Mouse (Mus musculus): Measurements from ENCODE around the gene C2cd4c.

C2cd4c gene

GRCm38 (mm10) chr10:79579781-79580180 lies 34.0 kb downstream of the C2cd4c start:
- no peak for DNase-seq (ENCODE audit: low spot score in 2 of 2)

- no peak for DNase-seq (ENCODE audit: low spot score in 2 of 2)
Observed at GRCm38 (mm10) chr10:79578891-79579290, 34.9 kb downstream of the C2cd4c start.

- no peak for DNase-seq (ENCODE audit: low spot score in 2 of 2)
Observed at GRCm38 (mm10) chr10:79578276-79578675, 35.5 kb downstream of the C2cd4c start.

DNA sequence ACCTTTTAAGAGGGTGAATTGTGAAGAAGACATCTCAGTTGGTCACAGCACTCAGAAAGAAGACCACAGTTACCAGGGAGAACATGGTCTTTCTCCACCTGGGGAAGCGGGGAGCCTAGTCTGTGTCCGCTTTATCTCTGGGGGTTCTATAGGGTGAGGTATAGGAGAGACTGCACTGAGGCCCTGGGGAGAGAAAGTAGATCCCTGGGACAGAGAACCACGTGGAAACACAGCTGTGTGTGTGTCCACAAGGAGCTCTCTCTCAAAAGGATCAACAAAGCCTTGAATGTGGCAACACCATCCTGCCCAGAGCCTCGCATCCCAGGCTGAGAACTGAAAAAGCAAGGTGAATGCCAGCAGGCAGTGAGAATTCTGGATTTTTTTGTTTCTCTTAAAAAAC lies 36.4 kb downstream of the C2cd4c start:
- no peak for DNase-seq (ENCODE audit: low spot score in 2 of 2)

DNA sequence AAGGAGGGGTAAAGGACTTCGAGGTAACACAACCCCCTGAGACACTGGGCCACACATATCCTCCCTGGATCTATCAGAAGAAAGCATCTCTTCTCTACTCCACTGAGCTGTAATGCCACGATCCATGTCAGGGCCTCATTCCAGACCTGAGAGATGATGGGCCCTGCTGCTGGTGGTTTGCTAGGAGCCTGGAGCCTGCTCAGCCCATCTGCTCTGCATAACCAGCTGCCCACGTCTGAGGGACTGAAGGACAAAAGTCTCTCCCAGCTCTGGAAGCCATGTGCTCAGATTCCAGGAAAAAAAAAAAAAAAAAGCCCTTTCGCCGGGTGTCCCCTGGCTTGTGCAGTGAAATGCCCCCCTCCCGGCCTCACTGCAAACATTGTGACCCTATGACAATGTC lies 38.1 kb downstream of the C2cd4c start:
- DNase-seq (ENCODE audit: low spot score in 2 of 2) = no peak

- DNase-seq (ENCODE audit: low spot score in 2 of 2) = no peak
Observed at GRCm38 (mm10) chr10:79574796-79575195, 39.0 kb downstream of the C2cd4c start.

DNA sequence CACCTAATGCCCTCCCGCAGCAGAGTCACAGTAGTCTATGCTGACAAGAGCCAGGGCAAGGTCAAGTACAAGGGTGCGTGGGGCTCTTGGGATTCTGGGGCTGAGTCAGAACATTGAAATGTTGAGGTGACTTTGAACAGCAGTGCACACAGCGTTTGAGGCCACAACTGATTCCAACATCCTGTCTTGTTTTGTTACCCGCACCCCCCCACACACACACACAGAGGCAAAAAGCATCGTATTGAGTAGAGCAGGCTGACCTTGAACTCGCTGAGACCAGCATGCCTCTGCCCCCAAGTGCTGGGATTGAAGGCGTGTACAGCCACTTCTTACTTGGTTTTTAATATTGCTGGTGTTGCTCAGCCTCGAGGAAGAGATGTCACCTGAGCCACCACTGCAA lies 39.5 kb downstream of the C2cd4c start:
- DNase-seq (ENCODE audit: low spot score in 2 of 2) = no peak

GRCm38 (mm10) chr10:79573611-79574010 lies 40.2 kb downstream of the C2cd4c start:
- DNase-seq (ENCODE audit: low spot score in 2 of 2) = no peak

- DNase-seq (ENCODE audit: low spot score in 2 of 2) = no peak
Observed at GRCm38 (mm10) chr10:79571314-79571713, 42.5 kb downstream of the C2cd4c start.

DNA sequence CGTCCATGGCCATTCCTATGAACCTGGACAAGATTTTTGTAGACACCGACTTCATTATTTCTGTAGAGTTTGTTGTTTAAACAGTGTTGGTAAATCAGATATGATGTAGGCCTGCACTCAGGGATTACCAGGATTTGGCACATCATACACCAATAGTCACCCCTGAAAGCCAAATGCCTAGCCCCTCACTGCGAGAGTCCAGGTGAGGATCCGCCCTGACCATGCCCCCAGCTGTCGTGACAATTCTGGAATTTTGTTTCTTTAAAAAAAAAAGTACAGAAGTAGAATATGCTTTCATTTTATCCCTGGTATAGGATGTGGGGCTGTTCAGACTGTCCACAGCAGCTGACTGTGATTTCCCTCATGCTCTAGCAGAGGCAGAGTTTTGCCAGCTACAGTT lies 43.9 kb downstream of the C2cd4c start:
- no peak for DNase-seq (ENCODE audit: low spot score in 2 of 2)

- no peak for DNase-seq (ENCODE audit: low spot score in 2 of 2)
Observed at GRCm38 (mm10) chr10:79559716-79560115, 54.1 kb downstream of the C2cd4c start.

DNA sequence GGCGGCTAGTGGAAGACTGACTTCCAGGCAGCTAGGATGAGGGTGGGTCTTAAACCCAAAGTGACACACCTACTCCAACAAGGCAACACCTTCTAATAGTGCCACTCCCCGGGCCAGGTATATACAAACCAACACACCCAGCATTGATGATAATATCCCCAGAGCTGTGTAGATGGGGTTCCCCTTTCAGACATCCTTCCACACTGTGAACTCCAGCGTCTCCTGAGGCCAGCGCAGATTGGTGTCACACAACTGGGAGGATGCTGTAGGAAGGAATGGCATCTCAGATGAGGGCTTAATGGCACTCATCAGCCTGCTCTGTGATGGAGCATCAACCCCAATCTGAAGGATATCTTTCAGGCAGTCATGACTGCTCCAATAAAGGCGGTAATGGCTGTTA lies 56.3 kb downstream of the C2cd4c start:
- no peak for DNase-seq (ENCODE audit: low spot score in 2 of 2)

GRCm38 (mm10) chr10:79556951-79557350 lies 56.9 kb downstream of the C2cd4c start:
- no peak for DNase-seq (ENCODE audit: low spot score in 2 of 2)
